Mouse (Mus musculus): ENCODE data around the gene Nup210.

The Nup210 gene

DNA sequence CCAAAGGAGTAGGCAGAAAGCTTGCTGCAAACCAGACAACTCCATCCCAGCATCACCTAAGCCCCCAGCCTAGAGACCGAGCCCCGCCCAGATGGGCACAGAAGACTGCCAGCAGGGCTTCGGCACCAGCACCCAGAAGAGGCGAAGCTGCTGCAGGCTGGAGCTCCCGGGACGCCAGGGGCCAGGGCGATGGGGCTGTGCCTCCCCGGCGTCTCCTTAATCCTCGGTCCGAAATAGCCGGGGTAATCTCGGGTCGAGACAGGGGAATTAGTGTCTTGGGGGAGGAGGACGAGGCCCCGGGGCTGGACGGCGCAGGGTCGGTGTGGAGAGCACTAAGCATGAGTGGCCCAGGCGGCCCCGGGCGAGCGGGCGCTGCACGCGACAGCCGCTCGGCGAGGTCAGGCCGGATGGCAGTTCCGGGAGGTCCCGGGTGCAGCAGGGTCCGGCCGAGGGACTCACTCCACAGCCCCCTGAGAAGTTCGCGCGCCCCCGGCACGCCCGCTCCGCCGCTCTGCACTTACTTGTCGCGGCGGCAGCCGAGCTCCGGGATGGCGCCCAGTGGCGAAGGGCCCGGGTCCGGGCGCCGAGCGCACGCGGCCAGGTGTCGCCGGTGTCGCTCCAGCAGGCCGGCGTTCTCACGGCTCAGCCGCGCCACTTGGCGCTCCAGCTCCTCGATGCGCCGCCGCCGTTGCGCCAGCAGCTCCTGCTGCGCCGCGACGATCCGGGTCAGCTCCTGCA is 128.9 kb downstream of the Nup210 start:
- in situ Hi-C loops (cut with MboI, MseI): no loop called here

DNA sequence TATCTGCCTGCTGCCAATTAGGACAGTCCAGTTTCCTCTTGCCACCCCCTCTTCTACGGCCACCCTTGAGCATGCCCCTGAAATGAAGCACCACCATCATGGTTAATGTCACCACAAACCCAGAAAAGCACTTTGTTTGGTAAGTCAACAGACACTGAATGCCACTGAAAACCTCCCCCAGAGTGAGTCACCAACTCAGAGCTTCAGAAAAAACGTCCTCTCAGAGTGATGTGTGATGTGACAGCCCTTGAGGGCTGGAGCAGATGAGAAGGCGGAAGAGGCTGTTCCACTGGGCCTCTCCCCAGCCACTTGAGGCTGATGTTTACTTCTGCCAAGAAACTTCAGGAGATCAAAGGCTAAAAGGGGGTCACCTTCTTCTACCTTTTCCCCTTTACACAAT is 132.5 kb downstream of the Nup210 start:
- in situ Hi-C loops (cut with MboI, MseI): no loop called here

GRCm38 (mm10) chr6:90974279-90974678 is 142.3 kb downstream of the Nup210 start:
- in situ Hi-C loops (cut with MboI, MseI): no loop called here

DNA sequence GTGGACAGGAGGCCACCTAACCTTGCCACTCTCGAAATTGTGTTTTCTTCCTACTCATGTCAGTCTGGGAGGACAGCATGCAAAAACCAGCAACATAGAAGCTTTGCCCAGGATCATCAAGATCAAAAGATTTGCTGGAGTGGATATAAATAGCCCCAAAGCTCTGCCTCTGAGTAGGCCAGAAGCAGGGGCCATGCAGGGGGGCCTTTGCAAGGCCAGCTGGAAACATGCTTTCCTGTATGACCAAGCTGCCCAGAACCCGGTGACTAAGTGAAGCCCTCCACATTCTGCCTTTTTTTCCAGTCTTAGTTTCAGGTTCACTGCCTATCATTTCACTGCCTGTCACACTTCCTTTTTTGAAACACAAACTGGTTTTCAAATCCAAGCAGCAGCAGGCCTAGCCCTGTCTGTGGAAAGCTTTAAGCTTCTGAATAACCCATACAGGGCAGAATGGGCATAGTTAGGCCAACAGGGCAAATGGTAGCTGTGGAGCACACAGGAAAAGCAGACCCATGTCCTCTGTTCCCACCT is 147.2 kb downstream of the Nup210 start:
- in situ Hi-C loops (cut with MboI, MseI): no loop called here

All from T-helper 17 cell (primary cell).